Mouse (Mus musculus) liver, embryonic 14.5 days (tissue): ENCODE results near the gene Tsc22d2.

ENCODE experiments used
- CTCF ChIP-seq: IDR thresholded peaks from 2 replicates; pipeline ENCODE4 v1.5.1; 2016; ENCODE audit warnings: antibody characterized with exemption, low read depth, control low read depth
- EP300 ChIP-seq: IDR thresholded peaks from 2 replicates; pipeline ENCODE4 v1.6.1; 2016; ENCODE audit warnings: antibody characterized with exemption, low read depth

DNA sequence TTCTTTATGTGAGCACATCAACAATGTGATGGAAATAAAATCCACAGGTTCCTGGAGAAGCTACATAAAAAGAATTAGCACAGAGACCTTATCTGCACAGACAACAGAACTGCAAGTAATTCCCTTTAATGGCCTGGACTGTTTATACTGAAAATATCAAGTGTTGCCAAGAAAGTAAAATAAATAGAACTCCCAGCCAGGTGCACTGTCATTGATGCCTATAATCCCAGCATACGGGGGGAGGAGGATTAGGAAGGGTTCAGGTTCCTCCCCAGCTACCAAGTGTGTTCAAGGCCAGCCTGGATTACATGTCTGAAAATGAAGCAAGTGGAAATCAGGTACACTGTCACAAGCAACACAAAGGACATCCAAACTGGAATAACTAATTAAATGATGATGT lies 29.5 kb upstream of the Tsc22d2 start:
- TF ChIP-seq CTCF (no peak), EP300 (no peak)
